Mouse (Mus musculus): ENCODE data around the gene Lrrc36.

The Lrrc36 gene

GRCm38 (mm10) chr8:105433021-105433420 lies 19.6 kb downstream of the Lrrc36 start:
- DNase-seq = no peak

DNA sequence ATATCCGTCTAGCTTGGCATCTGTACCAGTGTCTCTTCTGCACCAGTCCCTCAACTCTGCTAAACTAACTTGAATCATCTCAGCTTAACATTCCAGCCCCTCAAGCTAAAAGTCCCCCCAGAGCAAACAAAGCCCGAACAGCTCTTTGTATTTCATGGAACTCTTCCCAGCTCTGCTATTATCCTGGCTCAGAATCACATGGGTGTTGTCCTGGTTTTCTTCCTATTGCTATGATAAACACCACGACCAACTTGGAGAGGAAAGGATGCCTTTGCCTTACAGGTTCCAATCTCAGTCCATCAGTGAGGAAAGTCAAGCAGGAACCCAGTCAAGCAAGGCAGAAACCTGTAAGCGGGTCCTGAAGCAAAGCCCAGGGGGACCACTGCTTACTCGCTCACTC lies 20.1 kb downstream of the Lrrc36 start:
- DNase-seq = no peak

GRCm38 (mm10) chr8:105434136-105434535 lies 20.8 kb downstream of the Lrrc36 start:
- no peak for DNase-seq

DNA sequence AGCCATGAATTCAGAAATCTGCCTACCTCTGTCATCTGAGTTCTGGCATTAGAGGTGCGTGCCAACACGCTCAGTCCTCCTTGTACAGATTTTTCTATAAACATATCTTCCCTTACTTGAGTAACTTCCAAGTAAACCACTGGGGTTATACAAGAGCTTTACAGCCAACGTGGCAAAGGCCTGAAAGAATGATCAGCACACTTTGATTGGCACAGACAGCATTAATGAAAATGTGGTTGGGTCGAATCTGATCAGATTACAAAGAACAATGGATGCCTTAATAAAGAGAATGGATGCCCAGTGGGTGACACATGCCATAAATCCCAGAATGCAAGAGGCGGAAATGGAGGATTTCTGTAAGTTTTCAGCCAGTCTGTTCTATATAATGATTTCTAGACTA lies 22.8 kb downstream of the Lrrc36 start:
- no peak for DNase-seq

GRCm38 (mm10) chr8:105437078-105437748 lies 23.8 kb downstream of the Lrrc36 start:
- no peak for DNase-seq

GRCm38 (mm10) chr8:105438865-105439264 lies 25.5 kb downstream of the Lrrc36 start:
- DNase-seq = peak; percentile 40 to 46

- peak; percentile 23 to 42 for DNase-seq
Measured at GRCm38 (mm10) chr8:105441433-105441832, 28.1 kb downstream of the Lrrc36 start.

- DNase-seq = no peak
Measured at GRCm38 (mm10) chr8:105442661-105443060, 29.3 kb downstream of the Lrrc36 start.

- DNase-seq = no peak
Measured at GRCm38 (mm10) chr8:105445296-105446126, 32.1 kb downstream of the Lrrc36 start.

- DNase-seq = no peak
Measured at GRCm38 (mm10) chr8:105446127-105446552, 32.8 kb downstream of the Lrrc36 start.

DNA sequence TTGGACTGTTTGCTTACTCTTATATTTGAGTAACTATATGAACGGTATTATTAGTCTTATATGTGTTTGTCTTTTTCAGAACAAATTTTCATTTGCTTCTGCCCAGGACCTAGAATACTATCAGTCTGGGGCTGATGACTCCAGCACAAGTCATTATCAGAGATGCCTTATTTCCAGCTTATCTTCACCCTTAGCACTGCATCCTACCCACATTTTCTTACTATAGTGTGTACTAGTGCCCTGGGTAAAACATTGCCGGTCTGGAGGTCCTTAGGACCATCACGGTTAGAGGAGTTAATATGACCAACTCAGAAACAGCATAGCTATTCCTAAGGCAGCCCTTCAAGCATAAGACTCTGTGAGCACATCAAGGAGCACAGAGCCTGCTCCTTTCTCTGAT lies 34.8 kb downstream of the Lrrc36 start:
- DNase-seq = no peak

DNA sequence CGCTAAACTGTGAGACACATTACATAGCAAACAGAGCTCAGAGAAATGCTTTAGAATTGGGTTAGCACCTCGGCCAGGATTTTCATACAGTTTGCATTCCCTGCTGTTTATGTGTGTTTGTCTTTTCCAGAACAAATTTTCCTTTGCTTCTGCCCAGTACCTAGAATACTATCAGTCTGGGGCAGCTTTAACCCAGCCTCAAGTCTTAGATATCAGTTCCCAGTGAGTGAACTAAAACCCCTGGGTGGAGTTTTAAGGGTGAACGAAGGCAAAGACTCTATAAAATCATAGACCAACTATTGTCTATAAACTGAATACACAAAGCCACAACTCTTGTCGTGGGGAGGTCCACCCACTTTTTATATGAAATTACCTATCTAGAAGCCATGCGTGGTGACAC lies 35.2 kb downstream of the Lrrc36 start:
- no peak for DNase-seq

DNA sequence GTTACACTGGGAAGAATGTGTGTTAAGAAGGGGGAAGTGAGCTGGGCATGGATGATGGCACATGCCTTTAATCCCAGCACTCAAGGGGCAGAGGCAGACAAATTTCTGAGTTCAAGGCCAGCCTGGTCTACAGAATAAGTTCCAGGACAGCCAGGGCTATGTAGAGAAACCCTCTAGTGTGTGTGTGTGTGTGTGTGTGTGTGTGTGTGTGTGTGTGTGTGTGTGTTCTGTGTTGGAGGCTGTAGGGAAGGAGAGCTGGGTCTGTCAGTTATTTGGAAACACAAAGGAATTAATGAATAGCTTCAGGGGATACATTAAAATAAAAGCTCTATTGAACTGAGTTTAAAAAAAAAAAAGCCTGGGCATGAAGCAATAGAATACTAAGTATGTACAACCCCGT lies 37.6 kb downstream of the Lrrc36 start:
- no peak for DNase-seq

- DNase-seq = no peak
Measured at GRCm38 (mm10) chr8:105451903-105452603, 38.7 kb downstream of the Lrrc36 start.

DNA sequence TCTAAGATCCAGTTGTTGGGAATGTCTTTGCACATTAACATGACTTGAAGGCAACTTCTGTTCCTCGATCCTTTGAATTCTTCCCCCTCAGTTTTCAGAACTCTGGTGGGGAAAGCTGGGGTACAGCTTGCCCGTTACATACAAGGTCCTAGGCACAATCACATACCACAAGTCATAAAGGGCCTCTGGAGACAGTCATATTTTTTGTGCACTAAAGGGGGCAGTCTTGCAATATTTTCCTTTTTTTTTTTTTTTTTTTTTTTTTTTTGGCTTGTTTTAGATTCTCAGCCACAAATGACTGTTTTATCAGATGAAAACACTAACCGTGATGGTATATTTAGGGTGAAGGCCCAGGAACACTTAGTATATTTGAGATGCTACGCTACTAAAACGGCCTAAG lies 39.9 kb downstream of the Lrrc36 start:
- no peak for DNase-seq

GRCm38 (mm10) chr8:105454088-105454487 lies 40.7 kb downstream of the Lrrc36 start:
- no peak for DNase-seq

GRCm38 (mm10) chr8:105455218-105455617 lies 41.8 kb downstream of the Lrrc36 start:
- DNase-seq = no peak

DNA sequence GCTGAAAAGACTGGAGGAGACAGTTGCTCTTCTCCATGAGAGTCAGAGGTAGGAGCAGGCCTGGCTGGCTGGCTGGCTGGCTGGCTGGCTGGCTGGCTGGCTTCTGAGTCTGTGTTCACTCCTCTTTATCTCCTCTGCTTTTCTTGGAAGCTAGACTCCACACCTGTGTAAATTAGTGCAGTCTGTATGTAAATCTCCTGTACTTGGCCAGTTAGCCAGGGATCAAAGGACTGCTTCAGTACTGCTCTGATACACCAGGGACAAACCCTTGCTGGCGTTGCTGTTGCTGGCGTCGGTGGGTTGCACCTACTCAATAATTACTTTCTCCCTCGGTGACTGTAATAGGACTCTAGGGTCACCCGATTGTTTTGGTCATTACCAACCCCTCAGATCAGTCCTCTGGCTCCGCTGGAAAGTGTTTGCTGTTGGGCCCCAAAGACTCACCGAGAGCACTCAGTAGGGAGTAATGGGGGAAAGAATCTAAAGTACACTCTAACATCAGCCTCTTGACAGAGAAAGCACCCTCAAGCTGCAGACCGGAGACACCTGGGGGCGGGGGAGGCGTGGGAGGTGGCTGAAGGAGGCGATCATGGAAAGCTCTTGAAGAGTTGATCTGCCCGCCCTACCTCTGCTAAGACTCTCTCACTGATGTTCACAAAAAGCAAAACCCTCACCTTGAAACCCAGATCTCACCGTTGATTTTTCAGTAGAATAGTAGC lies 47.9 kb downstream of the Lrrc36 start:
- no peak for DNase-seq

DNA sequence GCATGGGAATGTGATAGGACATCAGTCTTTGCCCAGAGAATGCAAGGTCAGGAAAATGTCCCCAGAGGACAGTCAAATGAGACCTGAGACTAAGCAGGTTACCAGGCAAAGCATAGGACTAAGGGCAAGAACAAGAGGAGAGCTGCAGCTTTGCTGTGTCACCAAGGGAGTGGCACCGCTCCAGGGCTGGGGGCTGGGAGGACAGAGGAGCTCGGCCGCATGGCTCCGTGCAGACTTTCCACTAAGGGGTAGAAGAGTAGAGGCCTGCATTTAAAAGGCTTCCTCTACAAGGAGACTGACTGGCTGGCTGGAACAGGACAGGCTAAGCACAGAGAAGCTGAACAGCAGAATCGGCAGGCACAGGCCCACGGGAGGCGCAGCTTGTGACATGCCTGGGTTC lies 51.2 kb downstream of the Lrrc36 start:
- DNase-seq = peak in 1 of 2 experiments; percentile 56

DNA sequence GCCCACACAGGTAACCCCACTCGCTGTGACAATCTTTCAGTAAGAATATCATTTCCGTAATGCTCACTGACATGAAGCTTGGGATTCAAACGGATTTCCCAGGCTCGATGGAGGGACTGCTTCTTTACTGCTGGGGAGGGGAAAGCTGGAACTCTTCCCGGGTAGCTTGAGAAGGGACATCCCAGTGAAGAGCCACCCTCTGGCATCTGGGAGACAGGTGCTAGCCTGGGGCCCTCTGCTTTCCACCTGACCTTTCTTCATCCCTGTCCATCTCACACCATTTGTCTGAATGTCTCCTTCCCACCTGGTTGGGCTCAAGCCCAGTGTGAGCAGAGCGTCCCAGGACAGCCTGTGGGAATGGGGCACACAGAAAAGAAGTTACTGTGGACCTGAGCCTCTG lies 52.9 kb downstream of the Lrrc36 start:
- no peak for DNase-seq

DNA sequence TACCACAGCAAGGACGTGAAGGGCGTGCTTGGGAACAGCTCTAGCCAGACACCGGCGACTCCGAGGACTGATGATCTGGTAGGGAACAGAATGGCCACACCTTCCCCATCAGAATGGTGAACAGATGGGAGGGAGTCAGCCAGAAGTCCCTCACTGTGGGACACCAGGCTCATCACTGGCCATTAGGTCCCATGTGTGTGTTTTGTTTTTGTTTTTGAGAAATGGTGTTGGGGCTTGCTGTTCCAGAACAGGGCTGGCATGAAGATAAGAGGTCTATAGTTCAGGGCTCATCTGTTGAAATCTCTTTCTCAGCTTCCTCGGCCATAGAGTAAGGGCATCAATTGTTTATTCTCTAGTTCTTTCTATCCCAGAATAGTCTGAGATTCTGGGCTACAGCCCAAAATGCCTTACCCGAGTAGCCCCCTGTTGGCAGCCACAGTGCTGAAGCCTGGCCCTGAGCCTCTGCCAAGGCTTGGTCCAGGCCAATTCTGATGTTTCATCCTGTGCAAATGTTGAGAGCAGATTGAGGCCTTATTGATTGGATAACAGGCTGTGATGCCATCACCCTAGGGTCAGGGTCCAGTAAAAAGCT lies 53.4 kb downstream of the Lrrc36 start:
- DNase-seq = peak; percentile 82 to 85

GRCm38 (mm10) chr8:105467396-105467985 lies 54.1 kb downstream of the Lrrc36 start:
- peak in 1 of 2 experiments; percentile 39 for DNase-seq

All from cerebellum, postnatal 36 days (tissue).